Mouse (Mus musculus) midbrain, embryonic 13.5 days (tissue): ENCODE results near the gene 1700001K19Rik. TPM values are rescaled to one million over a fixed set of nuclear protein-coding genes. Genes with fewer than 3 reads are reported as not detected.
A peak's percentile ranks its signal among the peaks of the same experiment; 100 is the strongest.
"Not testable (repeated sequence)": the region's sequence is repeated elsewhere in the genome, so short reads cannot be mapped to it uniquely, and the experiment has no call there.

ENCODE experiments used
- ATAC-seq: fragments of 200-750 bp; cut with Nextera tagmentation; 2 replicates; pipeline ENCODE4 v1.8.0; 2017; ENCODE audit warnings: mild to moderate bottlenecking, moderate TSS enrichment, moderate library complexity
- H3K27ac ChIP-seq: fragments of 300-500 bp; sonication (generic); 2 replicates; pipeline ENCODE4 v1.5.1; 2015; ENCODE audit warnings: inconsistent platforms, mild to moderate bottlenecking, moderate library complexity
- H3K27me3 ChIP-seq: fragments of 300-500 bp; sonication (generic); 2 replicates; pipeline ENCODE4 v1.6.1; 2015; ENCODE audit warnings: mild to moderate bottlenecking, inconsistent platforms
- H3K36me3 ChIP-seq: fragments of 300-500 bp; sonication (generic); 2 replicates; pipeline ENCODE4 v1.6.1; 2015; ENCODE audit warnings: mild to moderate bottlenecking, inconsistent platforms
- H3K4me1 ChIP-seq: fragments of 300-500 bp; sonication (generic); replicated peaks from 2 replicates; pipeline ENCODE4 v1.6.1; 2015; ENCODE audit warnings: inconsistent platforms
- H3K4me2 ChIP-seq: fragments of 300-500 bp; sonication (generic); replicated peaks from 2 replicates; pipeline ENCODE4 v1.6.1; 2015; ENCODE audit warnings: moderate library complexity, mild to moderate bottlenecking, inconsistent platforms
- H3K4me3 ChIP-seq: fragments of 300-500 bp; sonication (generic); replicated peaks from 2 replicates; pipeline ENCODE4 v1.5.1; 2015; ENCODE audit warnings: mild to moderate bottlenecking, inconsistent platforms
- H3K9ac ChIP-seq: fragments of 300-500 bp; sonication (generic); replicated peaks from 2 replicates; pipeline ENCODE4 v1.6.1; 2015; ENCODE audit warnings: mild to moderate bottlenecking, inconsistent platforms
- H3K9me3 ChIP-seq: fragments of 300-500 bp; sonication (generic); 2 replicates; pipeline ENCODE4 v1.6.1; 2016; ENCODE audit warnings: mild to moderate bottlenecking, inconsistent platforms
- WGBS: fragments of 180-500 bp; shearing (Covaris S2); methylation state at CpG from one replicate; pipeline ENCODE4 v1.1.7; 2015; 5-methylcytosine and 5-hydroxymethylcytosine counted together
- polyA plus RNA-seq: library from polyadenylated mRNA; unstranded; fragments of >200 nt; fragmentation: Nextera tagmentation; extraction: Ambion mirVana; gene quantifications from 2 replicates; pipeline ENCODE4 v1.2.1, GENCODE M21; 2015

1700001K19Rik gene
- polyA plus RNA-seq, 1 experiment from 2014 or later = 0.39 TPM

DNA sequence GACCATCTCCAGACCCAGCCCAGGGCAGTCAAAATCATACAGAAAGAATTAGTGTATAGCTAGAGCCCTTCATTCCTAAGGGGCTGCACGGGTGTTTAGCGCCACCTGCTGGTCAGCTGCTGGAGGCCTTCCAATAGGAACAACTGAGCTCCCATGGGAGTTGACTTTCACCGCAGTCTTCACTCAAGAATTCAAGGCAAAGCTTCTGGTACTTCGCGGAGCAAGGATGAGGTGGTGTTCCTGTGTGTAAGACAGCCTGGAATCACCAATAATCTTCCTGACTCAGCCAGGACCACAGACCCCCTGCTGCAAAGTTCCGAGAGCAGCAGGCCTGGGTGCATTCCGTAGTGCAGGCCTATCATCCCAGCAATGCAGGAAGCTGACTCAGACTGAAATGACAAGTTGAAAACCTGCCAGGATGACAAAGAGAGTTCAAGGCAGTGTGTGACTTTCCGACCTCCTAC lies 20.6 kb upstream of the 1700001K19Rik start:
- Histone ChIP-seq H3K27ac (no peak overlapping the region), H3K4me1 (peaks cover 20% of the 10 kb centered on the region), H3K4me2 (no peak overlapping the region), H3K9me3 (no peaks in the 10 kb centered on the region), H3K9ac (no peak overlapping the region), H3K36me3 (no peaks in the 10 kb centered on the region), H3K4me3 (no peak overlapping the region), H3K27me3 (no peaks in the 10 kb centered on the region)
- ATAC-seq = peak; percentile 46; the same call in 1 of the 2 replicates
- 31% methylated on average over 8 of the region's 8 CpGs for WGBS

DNA sequence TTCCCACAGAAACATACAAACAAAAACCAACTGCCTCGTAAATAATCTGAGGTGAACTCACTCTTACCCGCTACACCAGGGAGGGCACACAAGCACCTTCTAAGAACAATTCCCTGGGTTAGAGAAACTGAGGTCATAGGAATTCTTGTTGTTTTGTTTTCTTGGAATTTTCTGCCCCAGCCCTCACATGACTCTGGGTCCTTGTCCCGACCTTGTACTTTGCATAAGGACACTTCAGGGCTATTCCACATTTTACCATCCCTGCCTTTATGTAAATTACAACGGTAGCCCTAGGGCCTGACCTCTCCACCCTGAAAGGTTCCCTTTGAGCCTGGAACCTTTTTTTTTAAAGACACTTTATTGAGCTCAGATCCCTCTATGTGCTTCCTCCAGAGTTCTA lies 20.1 kb upstream of the 1700001K19Rik start, which contains the start of gene Hsp90aa1:
Gene Hsp90aa1, minus strand, starts transcription at position 173 of the 400 bp plus-strand sequence.
- WGBS = 58% methylated on average over 4 of the region's 4 CpGs
- no peaks in the 10 kb centered on the region for H3K36me3 ChIP-seq
- no peaks in the 10 kb centered on the region for H3K9me3 ChIP-seq
- peaks cover 20% of the 10 kb centered on the region for H3K4me1 ChIP-seq
- no peaks in the 10 kb centered on the region for H3K27me3 ChIP-seq
- no peak within 1 kb of the TSS for H3K4me3 ChIP-seq
- no peak for ATAC-seq
- no peak within 1 kb of the TSS for H3K27ac ChIP-seq
- no peak within 1 kb of the TSS for H3K4me2 ChIP-seq
- 0 out of 2 replicates have a peak within 1 kb of the TSS, but pooled peaks have one; percentile 23 for H3K9ac ChIP-seq

DNA sequence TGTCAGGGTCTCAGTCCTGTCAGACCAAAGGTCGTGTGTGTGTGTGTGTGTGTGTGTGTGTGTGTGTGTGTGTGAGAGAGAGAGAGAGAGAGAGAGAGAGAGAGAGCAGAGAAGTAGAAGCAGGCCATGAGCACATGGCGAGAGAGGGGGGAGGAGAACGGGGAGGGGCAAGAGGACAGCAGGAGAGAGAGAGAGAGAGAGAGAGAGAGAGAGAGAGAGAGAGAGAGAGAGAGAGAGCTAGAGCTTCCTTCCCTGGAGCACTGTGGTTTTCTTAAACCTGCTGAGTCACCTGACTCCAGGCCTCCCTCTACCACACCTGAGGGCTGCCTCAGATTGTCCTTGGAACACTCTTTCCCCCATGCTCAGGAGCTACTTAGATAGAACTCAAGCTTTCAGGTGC lies 18.9 kb upstream of the 1700001K19Rik start:
- 38% methylated on average over 3 of the region's 3 CpGs for WGBS
- H3K9ac ChIP-seq, H3K4me3 ChIP-seq, H3K4me2 ChIP-seq, H3K36me3 ChIP-seq, H3K9me3 ChIP-seq, ATAC-seq, H3K27me3 ChIP-seq, H3K27ac ChIP-seq: not testable (repeated sequence)
- peaks cover 17% of the 10 kb centered on the region for H3K4me1 ChIP-seq

DNA sequence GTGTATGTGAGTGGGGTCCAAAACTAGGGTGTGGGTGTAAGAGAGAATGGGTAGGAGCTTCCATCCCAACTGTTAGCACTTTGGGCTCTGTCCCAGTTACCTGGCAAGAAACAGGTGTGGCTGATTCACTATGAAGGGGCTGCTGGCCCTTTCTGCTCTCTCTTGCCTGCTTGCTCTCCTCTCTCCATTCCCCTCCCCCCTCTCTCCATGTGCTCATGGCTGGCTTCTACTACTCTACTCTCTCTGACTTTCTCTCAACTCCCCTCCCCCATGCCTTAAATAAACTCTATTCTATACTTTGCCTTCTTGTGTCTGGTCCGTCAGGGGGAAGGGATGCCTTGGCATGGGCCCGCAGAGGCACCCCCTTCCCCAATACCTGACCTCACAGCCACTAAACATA lies 18.3 kb upstream of the 1700001K19Rik start:
- no peak for ATAC-seq
- Histone ChIP-seq H3K27me3 (no peaks in the 10 kb centered on the region), H3K9ac (no peak overlapping the region), H3K27ac (no peak overlapping the region), H3K9me3 (no peaks in the 10 kb centered on the region), H3K4me1 (peaks cover 11% of the 10 kb centered on the region), H3K4me3 (no peak overlapping the region), H3K36me3 (no peaks in the 10 kb centered on the region), H3K4me2 (no peak overlapping the region)
- 72% methylated on average over 2 of the region's 2 CpGs for WGBS

DNA sequence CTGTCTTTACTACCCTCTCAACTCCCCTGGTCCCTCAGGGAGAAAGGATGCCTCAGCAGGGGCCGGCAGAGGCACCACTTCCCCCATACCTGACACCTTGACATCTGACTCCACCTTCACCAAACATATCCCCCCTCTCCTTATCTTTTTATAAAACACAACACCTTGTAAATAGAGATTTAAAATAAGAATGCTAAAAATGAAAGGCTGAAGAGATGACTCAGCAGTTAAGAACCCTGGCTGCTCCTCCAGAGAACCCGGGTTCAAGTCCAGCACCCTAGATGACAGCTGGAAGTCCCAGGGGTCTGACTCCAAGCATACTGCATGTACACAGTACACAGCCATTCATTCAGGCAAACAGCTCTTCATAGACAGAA lies 16.7 kb upstream of the 1700001K19Rik start:
- Histone ChIP-seq H3K4me2 (no peak overlapping the region), H3K4me1 (peaks cover 18% of the 10 kb centered on the region), H3K36me3 (peaks cover 7% of the 10 kb centered on the region), H3K27ac (no peak overlapping the region), H3K9me3 (no peaks in the 10 kb centered on the region), H3K4me3 (no peak overlapping the region), H3K9ac (no peak overlapping the region), H3K27me3 (no peaks in the 10 kb centered on the region)
- WGBS = 69% methylated on average over 2 of the region's 2 CpGs
- ATAC-seq = no peak

DNA sequence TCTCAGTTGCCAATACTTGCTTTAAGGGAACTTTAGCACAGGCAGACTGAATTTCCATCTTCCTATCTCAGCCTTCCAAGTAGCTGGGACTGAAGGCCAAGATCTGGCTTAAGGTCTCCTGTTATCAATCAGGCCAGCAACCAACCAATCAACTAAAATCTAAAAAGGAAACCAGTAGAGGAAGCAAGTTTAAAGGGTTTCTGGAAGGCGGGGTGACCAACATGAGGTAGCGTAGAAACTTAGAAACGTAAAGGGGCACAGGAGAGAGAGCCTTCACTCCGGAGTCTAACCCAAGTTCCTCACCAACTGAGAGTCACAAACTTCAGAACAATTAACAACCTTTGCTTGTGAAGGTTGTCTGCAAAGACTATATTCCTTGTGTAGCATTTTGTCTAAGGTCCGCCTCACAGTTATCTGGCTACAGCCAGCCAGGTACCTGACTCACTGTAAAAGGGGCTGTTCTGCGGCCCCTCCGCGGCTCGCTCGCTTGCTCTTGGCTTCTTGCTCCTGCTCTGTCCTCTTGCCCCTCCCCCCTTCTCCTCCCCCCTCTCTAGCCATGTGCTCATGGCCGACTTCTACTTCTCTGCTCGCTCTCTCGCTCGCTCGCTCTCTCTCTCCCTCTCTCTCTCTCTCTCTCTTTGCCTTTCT lies 16.2 kb upstream of the 1700001K19Rik start:
- H3K27me3 ChIP-seq = no peaks in the 10 kb centered on the region
- H3K27ac ChIP-seq = no peak overlapping the region
- no peak overlapping the region for H3K4me2 ChIP-seq
- WGBS = 54% methylated on average over 15 of the region's 15 CpGs
- H3K4me3 ChIP-seq = no peak overlapping the region
- H3K4me1 ChIP-seq = peaks cover 22% of the 10 kb centered on the region
- no peak overlapping the region for H3K9ac ChIP-seq
- no peak for ATAC-seq
- peaks cover 10% of the 10 kb centered on the region for H3K36me3 ChIP-seq
- no peaks in the 10 kb centered on the region for H3K9me3 ChIP-seq

DNA sequence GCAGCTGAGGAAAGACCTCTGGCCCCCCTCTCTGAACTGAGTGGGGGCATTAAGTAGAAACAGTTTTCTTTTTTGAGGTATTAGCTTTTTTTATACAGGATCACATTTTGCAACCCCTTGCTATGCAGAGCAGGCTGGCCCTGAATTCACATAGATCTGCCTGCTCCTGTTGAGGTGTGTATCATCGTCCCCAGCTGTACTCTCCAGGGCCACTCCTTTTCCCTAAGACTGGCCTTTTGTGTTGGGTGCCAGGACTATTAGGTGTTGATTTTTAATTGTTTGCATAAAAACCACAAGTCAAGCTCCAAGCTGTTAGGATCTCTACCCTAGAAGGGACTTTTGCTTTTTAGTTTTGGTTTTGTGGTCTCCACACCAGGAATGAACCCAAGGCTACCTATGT lies 15.7 kb upstream of the 1700001K19Rik start:
- Histone ChIP-seq H3K36me3 (peaks cover 14% of the 10 kb centered on the region), H3K9me3 (no peaks in the 10 kb centered on the region), H3K9ac (no peak overlapping the region), H3K4me2 (no peak overlapping the region), H3K4me1 (peaks cover 26% of the 10 kb centered on the region), H3K4me3 (no peak overlapping the region), H3K27ac (no peak overlapping the region), H3K27me3 (no peaks in the 10 kb centered on the region)
- 86% methylated on average over 1 of the region's 1 CpGs for WGBS
- no peak for ATAC-seq

DNA sequence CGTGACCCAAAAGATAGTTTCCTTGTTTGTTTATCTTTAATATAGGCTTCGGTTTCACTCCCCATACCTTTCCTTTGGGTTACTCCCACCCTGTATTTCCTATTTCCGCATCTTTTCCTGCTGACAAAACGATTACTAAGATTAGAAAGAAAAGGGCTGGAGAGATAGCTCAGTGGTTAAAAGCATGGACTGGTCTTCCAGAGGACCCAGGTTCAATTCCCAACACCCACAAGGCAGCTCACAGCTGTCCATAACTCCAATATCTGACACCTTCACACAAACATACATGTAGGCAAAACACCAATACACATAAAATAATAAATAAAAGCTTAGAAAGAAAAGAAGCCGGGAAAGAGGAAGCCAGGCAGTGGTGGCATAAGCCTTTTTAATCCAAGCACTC lies 15.0 kb upstream of the 1700001K19Rik start:
- no peak for ATAC-seq
- Histone ChIP-seq H3K27me3 (no peaks in the 10 kb centered on the region), H3K4me3 (no peak overlapping the region), H3K27ac (no peak overlapping the region), H3K9me3 (no peaks in the 10 kb centered on the region), H3K4me1 (peaks cover 29% of the 10 kb centered on the region), H3K36me3 (peaks cover 19% of the 10 kb centered on the region), H3K9ac (no peak overlapping the region), H3K4me2 (no peak overlapping the region)
- 74% methylated on average over 5 of the region's 5 CpGs for WGBS

DNA sequence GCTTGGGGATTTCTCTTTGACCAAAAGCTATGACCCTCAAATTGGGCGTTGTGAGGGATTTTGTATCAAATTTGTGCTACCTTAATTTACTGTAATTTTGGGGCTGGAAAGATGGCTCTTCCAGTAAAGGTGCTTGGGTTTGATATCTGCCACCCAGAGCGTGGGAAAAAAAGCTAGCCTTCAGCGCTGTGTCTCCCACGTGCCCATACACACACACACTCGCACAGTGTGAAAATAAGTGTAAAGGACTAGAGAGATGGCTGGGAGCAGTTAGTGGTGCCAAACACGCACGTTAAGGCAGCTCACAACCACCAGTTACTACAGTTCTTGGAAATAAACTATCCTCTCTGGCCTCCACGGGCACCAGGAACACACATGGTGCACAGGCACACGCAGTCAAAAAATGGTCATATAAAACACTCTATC lies 14.6 kb upstream of the 1700001K19Rik start:
- ATAC-seq = no peak
- no peaks in the 10 kb centered on the region for H3K27me3 ChIP-seq
- peak overlapping the region; percentile 82 for H3K9ac ChIP-seq
- H3K36me3 ChIP-seq = peaks cover 21% of the 10 kb centered on the region
- H3K4me3 ChIP-seq = peak overlapping the region; percentile 98
- peaks cover 29% of the 10 kb centered on the region for H3K4me1 ChIP-seq
- peak overlapping the region; percentile 88 for H3K27ac ChIP-seq
- H3K9me3 ChIP-seq = no peaks in the 10 kb centered on the region
- H3K4me2 ChIP-seq = peak overlapping the region; percentile 75
- 50% methylated on average over 9 of the region's 9 CpGs for WGBS

DNA sequence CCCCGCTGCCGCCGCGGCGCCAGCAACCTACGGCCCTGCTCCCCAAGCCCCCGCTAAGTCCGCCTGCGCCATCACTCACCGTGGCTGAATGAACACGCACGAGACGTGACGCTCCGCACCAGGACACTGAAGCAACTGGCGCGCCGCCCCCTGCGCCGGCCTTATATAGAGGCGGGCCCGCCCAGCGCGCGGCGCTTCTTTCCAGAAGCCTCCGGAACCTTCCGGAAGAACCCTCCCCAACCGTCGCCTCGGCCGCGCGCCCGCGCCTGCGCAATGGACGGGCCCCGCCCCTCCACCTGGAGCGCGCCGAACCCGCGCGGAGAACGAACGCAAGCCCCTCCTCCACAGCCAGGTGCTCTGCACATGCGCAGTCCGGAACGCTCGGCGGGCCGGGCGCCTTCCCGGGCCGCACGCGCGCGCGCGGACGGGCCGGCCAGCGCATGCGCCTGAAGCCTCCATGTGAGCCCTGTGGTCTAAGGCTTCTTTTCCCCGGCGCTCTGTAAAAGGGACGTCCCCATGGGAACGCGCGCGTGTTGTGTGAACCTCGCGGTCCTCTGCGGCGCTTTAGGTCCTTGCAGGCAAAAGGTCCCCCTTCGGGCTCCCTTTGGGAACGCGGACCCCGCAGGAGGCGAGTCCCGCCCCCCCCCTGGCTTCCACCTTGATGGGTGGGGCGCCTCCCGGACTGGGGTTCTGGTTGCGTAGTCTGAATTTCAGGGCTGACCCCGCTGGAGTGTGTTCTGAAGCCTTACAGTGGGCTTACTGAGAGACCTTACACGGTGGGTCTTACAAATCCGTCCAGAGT lies 14.0 kb upstream of the 1700001K19Rik start:
- no peaks in the 10 kb centered on the region for H3K9me3 ChIP-seq
- peak; percentile 97 for ATAC-seq
- WGBS = under 1% methylated on average over 88 of the region's 89 CpGs

DNA sequence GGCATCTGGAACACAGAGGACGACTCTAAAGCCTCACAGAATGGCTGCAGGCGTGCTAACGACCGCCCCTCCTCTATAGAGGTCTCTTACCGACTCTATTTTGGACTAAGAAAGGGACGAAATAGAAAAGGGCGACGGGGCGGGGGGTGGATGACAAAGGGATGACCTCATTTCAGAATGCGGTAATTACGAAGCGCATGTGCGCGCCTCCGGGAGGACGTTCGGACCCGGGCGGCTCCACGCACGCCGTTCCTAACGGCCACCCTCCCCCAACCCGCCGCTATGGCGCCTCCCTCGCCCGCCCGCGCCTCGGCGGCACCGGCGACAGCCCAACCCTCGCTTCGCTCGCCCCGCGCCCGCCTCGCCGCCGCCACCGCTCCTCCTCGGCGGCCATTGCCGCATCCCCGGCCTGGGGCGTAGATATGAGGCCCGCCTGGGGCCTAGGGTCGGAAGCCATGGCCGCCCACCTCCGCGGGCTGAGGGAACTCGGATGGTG lies 13.3 kb upstream of the 1700001K19Rik start:
- WGBS = under 1% methylated on average over 44 of the region's 55 CpGs
- Histone ChIP-seq H3K4me3 (peak overlapping the region; percentile 98), H3K4me2 (peak overlapping the region; percentile 75), H3K36me3 (peaks cover 28% of the 10 kb centered on the region), H3K27me3 (no peaks in the 10 kb centered on the region), H3K4me1 (peaks cover 24% of the 10 kb centered on the region), H3K27ac (peak overlapping the region; percentile 98), H3K9ac (peak overlapping the region; percentile 99), H3K9me3 (no peaks in the 10 kb centered on the region)
- peak; percentile 81 for ATAC-seq

More for the DNA sequence above, 14.0 kb upstream of the 1700001K19Rik start:
- peak overlapping the region; percentile 75 for H3K4me2 ChIP-seq
- peaks cover 26% of the 10 kb centered on the region for H3K36me3 ChIP-seq
- H3K27ac ChIP-seq = peak overlapping the region; percentile 98
- H3K27me3 ChIP-seq = no peaks in the 10 kb centered on the region
- H3K4me1 ChIP-seq = peaks cover 24% of the 10 kb centered on the region
- H3K9ac ChIP-seq = peak overlapping the region; percentile 99
- H3K4me3 ChIP-seq = peak overlapping the region; percentile 98

DNA sequence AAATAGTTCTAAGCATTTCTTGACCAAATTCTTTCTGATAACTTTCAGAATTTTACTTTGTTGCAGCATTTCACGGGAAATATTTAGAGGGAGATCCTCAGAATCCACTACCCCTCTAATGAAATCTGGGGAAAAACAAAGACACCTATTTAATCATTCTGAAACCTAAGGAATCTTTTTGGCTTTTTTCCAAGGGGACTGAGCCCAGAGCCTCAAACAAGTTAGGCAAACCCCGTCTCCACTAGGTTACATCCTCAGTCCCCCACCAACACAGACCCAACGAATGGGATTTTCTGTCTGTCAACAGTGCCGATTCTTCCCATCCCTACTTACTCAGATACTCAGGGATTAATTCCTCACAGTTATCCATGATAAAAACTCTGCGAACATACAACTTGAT lies 11.0 kb upstream of the 1700001K19Rik start:
- not testable (repeated sequence) for H3K4me3 ChIP-seq, H3K27ac ChIP-seq, ATAC-seq, H3K9me3 ChIP-seq, H3K9ac ChIP-seq, H3K27me3 ChIP-seq, H3K4me2 ChIP-seq
- Histone ChIP-seq H3K4me1 (peaks cover 24% of the 10 kb centered on the region), H3K36me3 (peaks cover 51% of the 10 kb centered on the region)
- 77% methylated on average over 5 of the region's 5 CpGs for WGBS
